Mouse (Mus musculus) stomach, embryonic 14.5 days (tissue): ENCODE measurements around the gene Pcca. TPM values are rescaled to one million over a fixed set of nuclear protein-coding genes. Genes with fewer than 3 reads are reported as not detected.

Experiments
- ATAC-seq: fragments of 200-750 bp; cut with Nextera tagmentation; 2 replicates; pipeline ENCODE4 v1.8.0; 2017; ENCODE audit warnings: low read depth, moderate TSS enrichment; ENCODE audit not compliant: insufficient number of reproducible peaks, insufficient read depth, low FRiP score
- H3K27ac ChIP-seq: fragments of 300-500 bp; sonication (generic); 2 replicates; pipeline ENCODE4 v1.5.1; 2014; ENCODE audit warnings: mild to moderate bottlenecking, low read length, moderate library complexity, mixed read lengths
- H3K27me3 ChIP-seq: fragments of 300-500 bp; sonication (generic); 2 replicates; pipeline ENCODE4 v1.6.1; 2014; ENCODE audit warnings: low read length, control low read depth, mixed read lengths; ENCODE audit not compliant: control insufficient read depth, insufficient read depth
- H3K36me3 ChIP-seq: fragments of 300-500 bp; sonication (generic); 2 replicates; pipeline ENCODE4 v1.6.1; 2014; ENCODE audit warnings: mild to moderate bottlenecking, control low read depth, low read length, moderate library complexity, mixed read lengths; ENCODE audit not compliant: control insufficient read depth, insufficient read depth
- H3K4me1 ChIP-seq: fragments of 300-500 bp; sonication (generic); 2 replicates; pipeline ENCODE4 v1.6.1; 2014; ENCODE audit warnings: low read length, control low read depth, mixed read lengths; ENCODE audit not compliant: control insufficient read depth, insufficient read depth
- H3K4me2 ChIP-seq: fragments of 300-500 bp; sonication (generic); replicated peaks from 2 replicates; pipeline ENCODE4 v1.6.1; 2014; ENCODE audit warnings: low read depth, low read length, control low read depth
- H3K4me3 ChIP-seq: fragments of 300-500 bp; sonication (generic); 2 replicates; pipeline ENCODE4 v1.5.1; 2014; ENCODE audit warnings: low read depth, low read length, control low read depth
- H3K9ac ChIP-seq: fragments of 300-500 bp; sonication (generic); replicated peaks from 2 replicates; pipeline ENCODE4 v1.6.1; 2014; ENCODE audit warnings: low read depth, mild to moderate bottlenecking, control low read depth, low read length, moderate library complexity, mixed read lengths
- H3K9me3 ChIP-seq: fragments of 300-500 bp; sonication (generic); 2 replicates; pipeline ENCODE4 v1.6.1; 2016; ENCODE audit warnings: low read depth, low read length, control low read depth; ENCODE audit not compliant: control insufficient read depth
- WGBS: fragments of 180-500 bp; shearing (Covaris S2); extraction: QIAGEN DNeasy Blood & Tissue Kit; methylation state at CpG from one replicate; pipeline ENCODE4 v1.1.7; 2014; 5-methylcytosine and 5-hydroxymethylcytosine counted together
- polyA plus RNA-seq: library from polyadenylated mRNA; unstranded; fragments of >200 nt; fragmentation: Nextera tagmentation; extraction: Ambion mirVana; gene quantifications from 2 replicates; pipeline ENCODE4 v1.2.1, GENCODE M21; 2014

The Pcca gene
- polyA plus RNA-seq, 1 experiment from 2014 or later = 18.7 TPM

GRCm38 (mm10) chr14:122887278-122887677 lies 353.2 kb downstream of the Pcca start:
- Histone ChIP-seq H3K9me3 (no peaks in the 10 kb centered on the region), H3K4me3 (no peak overlapping the region), H3K4me2 (no peak overlapping the region), H3K36me3 (no peaks in the 10 kb centered on the region), H3K9ac (no peak overlapping the region), H3K27me3 (no peaks in the 10 kb centered on the region), H3K27ac (no peak overlapping the region), H3K4me1 (0 out of 2 replicates have a peak, but pooled peaks cover 3% of the 10 kb centered on the region)
- ATAC-seq = no peak
- 90% methylated on average over 1 of the region's 1 CpGs for WGBS

DNA sequence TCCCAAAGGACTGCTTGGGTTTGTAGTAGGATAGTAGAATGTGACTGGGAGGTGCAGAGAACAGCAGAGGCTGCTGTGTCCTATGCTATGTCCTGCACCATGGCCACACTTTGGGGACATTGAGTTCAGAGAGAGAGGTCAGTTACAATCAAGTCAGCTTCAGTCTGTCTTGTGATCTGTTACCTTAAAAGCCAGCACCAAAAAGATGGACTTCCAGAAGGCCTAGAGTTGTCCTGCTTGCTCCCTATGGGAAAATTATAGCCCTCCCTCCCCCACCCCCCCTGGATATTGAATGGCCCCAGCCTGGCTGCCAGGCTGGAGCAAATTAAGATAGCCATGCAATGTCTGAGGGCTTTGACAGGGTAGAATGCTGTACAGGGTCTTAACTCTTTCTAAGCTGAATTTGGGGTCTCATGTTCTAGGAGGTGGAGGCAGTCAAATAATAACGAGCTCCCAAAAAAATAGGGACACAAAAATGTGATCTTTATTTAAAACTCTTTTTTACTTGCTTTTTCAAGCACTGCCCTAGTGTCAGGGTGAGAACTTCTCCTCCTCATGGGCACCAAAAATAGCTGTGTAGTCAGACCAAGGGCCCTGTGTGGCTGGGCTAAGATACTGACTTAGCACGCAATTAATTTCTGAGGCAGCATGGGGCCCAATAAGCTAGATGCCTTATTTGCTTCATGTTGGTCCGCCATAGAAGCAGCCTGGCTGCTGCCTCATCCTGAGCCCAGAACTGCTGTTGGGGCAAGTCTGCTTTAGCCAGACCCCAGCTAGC lies 353.8 kb downstream of the Pcca start:
- Histone ChIP-seq H3K4me2 (no peak overlapping the region), H3K27ac (no peak overlapping the region), H3K27me3 (no peaks in the 10 kb centered on the region), H3K4me1 (0 out of 2 replicates have a peak, but pooled peaks cover 3% of the 10 kb centered on the region), H3K9me3 (no peaks in the 10 kb centered on the region), H3K4me3 (no peak overlapping the region), H3K9ac (no peak overlapping the region), H3K36me3 (no peaks in the 10 kb centered on the region)
- ATAC-seq = no peak
- WGBS = 92% methylated on average over 3 of the region's 3 CpGs

DNA sequence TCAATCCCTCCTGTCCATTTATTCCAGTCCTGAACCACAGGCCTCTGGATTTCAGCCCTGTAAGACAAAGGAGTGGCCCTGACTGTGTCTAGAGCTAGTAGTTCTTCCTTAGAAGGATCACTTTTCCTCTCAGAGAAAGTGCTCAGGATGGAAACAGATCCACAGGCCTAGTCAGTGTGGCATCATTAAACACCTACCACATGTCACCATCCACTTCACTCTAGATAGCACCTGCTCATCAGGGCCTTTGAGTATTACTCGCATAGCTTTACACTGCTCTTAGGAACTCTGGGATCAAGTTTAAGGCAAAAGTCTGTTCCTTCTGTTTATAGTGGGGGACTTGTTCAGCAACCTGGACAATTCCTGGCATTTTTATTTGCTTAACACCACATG lies 354.4 kb downstream of the Pcca start:
- ATAC-seq = no peak
- Histone ChIP-seq H3K4me2 (no peak overlapping the region), H3K4me3 (no peak overlapping the region), H3K27ac (no peak overlapping the region), H3K36me3 (no peaks in the 10 kb centered on the region), H3K27me3 (no peaks in the 10 kb centered on the region), H3K4me1 (0 out of 2 replicates have a peak, but pooled peaks cover 3% of the 10 kb centered on the region), H3K9me3 (no peaks in the 10 kb centered on the region), H3K9ac (no peak overlapping the region)
- 88% methylated on average over 1 of the region's 1 CpGs for WGBS

DNA sequence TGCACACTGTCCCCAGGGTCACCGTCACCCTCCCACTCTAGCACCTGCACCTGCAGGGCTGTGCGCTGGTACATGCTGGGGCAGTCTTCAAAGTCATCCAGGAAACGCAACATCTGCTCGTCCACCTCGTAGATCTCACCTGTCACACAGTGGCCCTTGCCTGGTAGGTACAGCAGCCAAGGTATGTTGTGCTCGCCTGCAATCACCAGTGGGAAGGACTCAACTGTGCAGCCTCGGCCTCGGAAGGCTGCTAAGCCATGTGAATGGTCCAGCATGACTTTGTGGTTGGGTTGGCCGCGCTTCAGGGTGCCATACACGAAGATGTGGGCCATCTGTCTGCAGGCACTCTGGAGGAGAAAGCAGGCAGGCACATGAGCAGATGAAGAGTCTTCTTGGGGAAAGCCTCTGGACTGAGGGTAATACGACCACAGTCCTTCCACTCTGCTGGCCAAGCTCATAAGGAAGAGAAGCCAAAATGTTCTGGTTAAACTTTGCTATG lies 357.4 kb downstream of the Pcca start:
- WGBS = 89% methylated on average over 12 of the region's 12 CpGs
- H3K4me2 ChIP-seq = no peak overlapping the region
- no peak for ATAC-seq
- no peak overlapping the region for H3K9ac ChIP-seq
- no peaks in the 10 kb centered on the region for H3K36me3 ChIP-seq
- H3K27ac ChIP-seq = no peak overlapping the region
- H3K27me3 ChIP-seq = no peaks in the 10 kb centered on the region
- H3K4me3 ChIP-seq = no peak overlapping the region
- no peaks in the 10 kb centered on the region for H3K4me1 ChIP-seq
- H3K9me3 ChIP-seq = no peaks in the 10 kb centered on the region

DNA sequence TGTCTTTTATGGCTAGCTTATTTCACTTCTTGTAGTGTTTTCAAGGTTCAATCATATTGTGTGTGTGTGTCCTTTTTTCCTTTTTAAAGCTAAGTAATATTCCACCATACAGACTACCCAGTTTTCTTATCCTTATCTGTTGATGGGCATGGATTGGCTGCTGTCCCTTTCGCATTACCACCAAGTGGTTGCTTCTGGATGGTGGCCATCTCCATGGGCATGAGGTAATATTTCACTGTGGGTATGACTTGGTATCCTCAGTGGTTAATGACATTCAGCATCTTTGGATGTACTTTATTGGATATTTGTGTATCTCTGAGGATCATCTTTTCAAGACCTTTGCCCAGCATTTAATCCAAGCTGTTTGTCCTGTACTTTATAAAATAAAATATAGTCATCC lies 362.0 kb downstream of the Pcca start:
- H3K9me3 ChIP-seq = no peaks in the 10 kb centered on the region
- H3K36me3 ChIP-seq = no peaks in the 10 kb centered on the region
- no peak for ATAC-seq
- no peaks in the 10 kb centered on the region for H3K27me3 ChIP-seq
- WGBS = 96% methylated on average over 1 of the region's 1 CpGs
- no peak overlapping the region for H3K27ac ChIP-seq
- peaks cover 4% of the 10 kb centered on the region; the same call in 1 of the 2 replicates for H3K4me1 ChIP-seq
- H3K4me2 ChIP-seq = no peak overlapping the region
- no peak overlapping the region for H3K9ac ChIP-seq
- no peak overlapping the region for H3K4me3 ChIP-seq

DNA sequence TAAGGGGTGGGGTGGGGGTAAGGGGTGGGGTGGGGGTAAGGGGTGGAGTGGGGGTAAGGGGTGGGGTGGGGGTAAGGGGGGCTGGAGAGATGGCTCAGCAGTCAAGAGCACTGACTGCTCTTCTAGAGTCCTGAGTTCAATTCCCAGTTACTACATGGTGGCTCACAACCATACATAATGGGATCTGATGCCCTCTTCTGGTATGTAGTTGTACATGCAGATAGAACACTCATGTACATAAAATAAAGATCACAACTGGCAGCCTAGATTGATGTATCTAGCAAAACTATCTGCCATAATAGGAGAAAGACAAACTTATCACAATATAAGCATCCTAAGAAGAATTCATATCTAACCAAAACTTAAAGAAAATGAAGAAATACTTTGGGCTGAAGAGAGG lies 364.4 kb downstream of the Pcca start:
- Histone ChIP-seq H3K4me3 (no peak overlapping the region), H3K36me3 (no peaks in the 10 kb centered on the region; the same call in 1 of the 2 replicates), H3K9me3 (no peaks in the 10 kb centered on the region), H3K27me3 (no peaks in the 10 kb centered on the region), H3K27ac (no peak overlapping the region), H3K4me2 (no peak overlapping the region), H3K4me1 (peaks cover 4% of the 10 kb centered on the region), H3K9ac (no peak overlapping the region)
- no peak for ATAC-seq

DNA sequence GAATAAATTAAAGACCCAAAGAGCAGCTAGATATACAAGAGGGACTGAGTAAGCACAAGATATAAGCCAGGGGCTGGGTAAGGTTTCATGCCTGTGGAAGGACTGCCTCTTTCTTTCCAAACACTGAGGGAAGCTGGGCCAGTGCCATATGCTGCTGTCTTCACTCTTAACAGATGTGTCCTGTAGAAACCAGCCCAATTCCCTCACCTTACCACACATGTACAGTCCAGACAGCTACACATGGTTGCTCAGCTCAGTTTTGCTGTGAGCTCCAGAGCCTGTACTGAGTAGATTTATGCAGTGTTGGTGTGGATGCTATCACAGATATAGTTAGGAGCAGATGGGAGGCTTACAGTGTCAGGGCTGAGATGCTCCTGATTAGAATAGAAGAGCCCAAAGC lies 366.6 kb downstream of the Pcca start:
- Histone ChIP-seq H3K9me3 (no peaks in the 10 kb centered on the region), H3K4me1 (peaks cover 4% of the 10 kb centered on the region), H3K9ac (no peak overlapping the region), H3K4me3 (no peak overlapping the region), H3K4me2 (no peak overlapping the region), H3K27me3 (no peaks in the 10 kb centered on the region), H3K36me3 (no peaks in the 10 kb centered on the region; the same call in 1 of the 2 replicates), H3K27ac (no peak overlapping the region)
- peak; percentile 64; the same call in 1 of the 2 replicates for ATAC-seq

DNA sequence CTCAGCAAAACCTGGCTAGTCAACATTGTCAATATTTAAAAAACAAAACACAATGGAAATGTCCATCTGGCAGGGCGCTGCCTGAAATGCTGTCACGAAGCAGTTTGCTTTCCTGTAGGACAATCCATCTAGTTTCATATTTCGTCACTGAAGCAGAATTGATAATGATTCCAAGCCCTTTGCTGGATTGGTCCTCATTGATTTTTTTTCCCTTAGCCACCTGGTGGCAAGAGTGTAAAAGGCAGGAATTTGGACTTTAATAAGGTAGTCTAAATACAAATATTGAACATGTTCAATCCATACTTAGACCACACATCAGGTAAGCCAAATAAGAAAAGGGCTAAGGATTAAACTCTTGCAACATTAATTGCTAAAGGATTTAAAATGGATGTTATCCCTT lies 367.1 kb downstream of the Pcca start:
- no peak for ATAC-seq
- 78% methylated on average over 3 of the region's 3 CpGs for WGBS
- no peak overlapping the region for H3K4me2 ChIP-seq

More for the DNA sequence above, 367.1 kb downstream of the Pcca start:
- no peaks in the 10 kb centered on the region for H3K9me3 ChIP-seq
- H3K27me3 ChIP-seq = no peaks in the 10 kb centered on the region
- H3K36me3 ChIP-seq = no peaks in the 10 kb centered on the region; the same call in 1 of the 2 replicates
- H3K9ac ChIP-seq = no peak overlapping the region
- no peak overlapping the region for H3K4me3 ChIP-seq
- H3K4me1 ChIP-seq = peaks cover 4% of the 10 kb centered on the region
- H3K27ac ChIP-seq = no peak overlapping the region
